24 mouse cellular contexts compared by ENCODE assay signal in the genomic region with DNA sequence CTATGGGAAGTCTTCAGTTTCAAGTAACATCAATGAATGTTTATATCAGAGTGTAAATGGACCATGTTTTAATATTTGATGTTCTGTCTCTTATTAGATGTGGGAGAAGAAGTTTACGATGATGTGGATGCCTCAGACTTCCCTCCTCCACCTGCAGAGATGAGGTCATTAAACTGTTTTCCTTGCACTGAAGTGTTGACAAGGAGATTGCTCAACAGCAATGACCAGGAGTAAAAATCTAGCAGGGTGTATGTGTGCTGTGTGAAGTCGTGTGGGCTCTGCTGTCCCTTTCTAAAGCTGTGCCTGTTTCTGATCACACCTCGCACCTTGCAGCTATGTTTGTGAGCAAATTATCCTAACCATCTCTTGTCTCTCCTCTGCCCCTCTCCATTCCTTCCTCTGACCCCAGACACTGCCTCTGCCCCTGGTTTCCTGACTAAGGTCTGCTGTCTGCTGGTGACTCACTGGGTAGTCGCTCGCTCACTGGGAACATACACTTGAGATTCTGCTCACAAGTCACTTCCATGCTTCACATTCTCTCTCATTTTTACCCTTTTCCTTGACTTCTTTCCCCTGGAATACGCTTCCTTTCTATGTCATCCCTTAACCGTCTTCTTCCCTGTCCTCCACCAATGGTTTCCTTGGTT. TPM values are rescaled to one million over a fixed set of nuclear protein-coding genes. Genes with fewer than 3 reads are reported as not detected.
DNase-seq lines count a peak whose midpoint lies in the region; ATAC-seq and TF ChIP-seq lines count a peak whose summit lies in the region.
"Had no signal": no experiment of that assay in that cellular context is flagged by ENCODE, and none has a peak within 500 bp of the region (broad histone marks: within the 10 kb centered on the region; RNA-seq: fewer than 3 reads in every experiment).

No protein-coding gene starts in this region.

- no peaks in the 10 kb centered on the region for H3K9me3 ChIP-seq in heart, embryonic 13.5 days
- H3K9me3 ChIP-seq in hindbrain, postnatal 0 days (ENCODE audit: low read length): no peaks in the 10 kb centered on the region
- H3K9me3 ChIP-seq: embryonic facial prominence, embryonic 13.5 days; forebrain, embryonic 10.5 days; G1E; heart, embryonic 10.5 days; heart, embryonic 15.5 days; hindbrain, embryonic 10.5 days had no signal

- no peak for ATAC-seq in heart, embryonic 13.5 days (ENCODE audit: extremely low read depth, insufficient number of reproducible peaks, low FRiP score, low TSS enrichment)
- ATAC-seq in hindbrain, postnatal 0 days: no peak
- ATAC-seq: CD4-positive, CD25-positive, alpha-beta regulatory T cell, adult 4 months; forebrain, embryonic 14.5 days; intestine, embryonic 16.5 days had no signal

- H3K4me2 ChIP-seq in heart, embryonic 13.5 days: no peak overlapping the region
- H3K4me2 ChIP-seq in hindbrain, postnatal 0 days (ENCODE audit: low read depth, low read length): no peak overlapping the region
- H3K4me2 ChIP-seq: embryonic facial prominence, embryonic 13.5 days; heart, embryonic 15.5 days; hindbrain, embryonic 14.5 days had no signal

- H3K27me3 ChIP-seq in heart, embryonic 13.5 days (replicated peaks): no peaks in the 10 kb centered on the region
- no peaks in the 10 kb centered on the region for H3K27me3 ChIP-seq in hindbrain, postnatal 0 days (ENCODE audit: insufficient read depth, low read length)
- H3K27me3 ChIP-seq: embryonic facial prominence, embryonic 13.5 days; heart, embryonic 15.5 days had no signal

- no peak for TF ChIP-seq CTCF in hindbrain, postnatal 0 days (IDR thresholded peaks at IDR 0.05; ENCODE audit: low read depth)

- no peak overlapping the region for H3K9ac ChIP-seq in heart, embryonic 13.5 days
- H3K9ac ChIP-seq in hindbrain, postnatal 0 days (replicated peaks; ENCODE audit: low read length): no peak overlapping the region
- H3K9ac ChIP-seq: embryonic facial prominence, embryonic 13.5 days; heart, embryonic 15.5 days; hindbrain, embryonic 14.5 days had no signal

- intact Hi-C loops in heart, postnatal 14 days (cut with DNase I): no loop called here

- 0 out of 2 replicates have a peak overlapping the region, but pooled peaks have one; percentile 24 for H3K27ac ChIP-seq in heart, embryonic 13.5 days (replicated peaks)
- no peak overlapping the region for H3K27ac ChIP-seq in hindbrain, postnatal 0 days
- H3K27ac ChIP-seq: embryonic facial prominence, embryonic 13.5 days; forebrain, embryonic 10.5 days; heart, embryonic 10.5 days; heart, embryonic 15.5 days; hindbrain, embryonic 10.5 days; hindbrain, embryonic 14.5 days had no signal

- no peak overlapping the region for H3K4me3 ChIP-seq in heart, embryonic 13.5 days
- H3K4me3 ChIP-seq in hindbrain, postnatal 0 days (ENCODE audit: low read length): no peak overlapping the region
- H3K4me3 ChIP-seq: embryonic facial prominence, embryonic 13.5 days; forebrain, embryonic 10.5 days; heart, embryonic 10.5 days; heart, embryonic 15.5 days; hindbrain, embryonic 10.5 days had no signal

- no peaks in the 10 kb centered on the region for H3K36me3 ChIP-seq in heart, embryonic 13.5 days
- no peaks in the 10 kb centered on the region for H3K36me3 ChIP-seq in hindbrain, postnatal 0 days (ENCODE audit: insufficient read depth, low read length)
- H3K36me3 ChIP-seq: embryonic facial prominence, embryonic 13.5 days; forebrain, embryonic 10.5 days; heart, embryonic 10.5 days; heart, embryonic 15.5 days; hindbrain, embryonic 10.5 days had no signal

- DNase-seq in heart, postnatal 14 days: no peak
- DNase-seq in 3134 (ENCODE audit: extremely low read depth, insufficient read length, low spot score) (peak; percentile 52), NIH3T3 (ENCODE audit: low read depth) (peak; percentile 37)
- peak; percentile 44 for DNase-seq in lung, postnatal 25 days (ENCODE audit: low spot score)
- DNase-seq in layer of hippocampus, adult 9-11 months: no peak
- DNase-seq in hindbrain, postnatal 0 days (ENCODE audit: low spot score): no peak
- DNase-seq in ovary, adult 18-20 months (ENCODE audit: low spot score): no peak
- DNase-seq: adrenal gland, adult 8-10 months; adrenal gland, postnatal 36 days; cerebellum, adult 11 months; cerebellum, adult 9-10 months; cerebellum, postnatal 25 days; heart, adult 18-20 months had no signal

- WGBS in heart, embryonic 13.5 days: 43% methylated on average over 7 of the region's 7 CpGs
- WGBS in hindbrain, postnatal 0 days: 88% methylated on average over 7 of the region's 7 CpGs

- 0 out of 2 replicates have a peak, but pooled peaks cover 13% of the 10 kb centered on the region for H3K4me1 ChIP-seq in heart, embryonic 13.5 days
- no peaks in the 10 kb centered on the region for H3K4me1 ChIP-seq in hindbrain, postnatal 0 days (ENCODE audit: insufficient read depth, low read length)
- H3K4me1 ChIP-seq: embryonic facial prominence, embryonic 13.5 days; forebrain, embryonic 10.5 days; heart, embryonic 15.5 days; hindbrain, embryonic 10.5 days had no signal

RNA-seq across cellular contexts. Expression of gene Rictor, which starts 59.3 kb away (rescaled TPM):
- 25.3 and 27.1 TPM in 2 replicates for polyA plus RNA-seq in heart, embryonic 13.5 days (2015; fragmentation: Nextera tagmentation; extraction: Ambion mirVana)
- total RNA-seq in heart, postnatal 14 days (2021): 10 to 100 TPM; 15.7 to 16.5 TPM
- total RNA-seq in hindbrain, postnatal 0 days (2014; rRNA removed): 27.7 and 30.9 TPM in 2 replicates
- 34.6 and 36.7 TPM in 2 replicates for polyA plus RNA-seq in hindbrain, postnatal 0 days (2015; fragmentation: Nextera tagmentation; extraction: Ambion mirVana)

Comparison
In these comparisons a context has a peak if more than half of its experiments do, and no peak if none do; other contexts are left out.
1. DNase-seq: peak in 3134 (single experiment), NIH3T3 (single experiment) and lung, postnatal 25 days (single experiment); none in heart, postnatal 14 days (0 of 2), layer of hippocampus, adult 9-11 months (single experiment), hindbrain, postnatal 0 days (single experiment) and ovary, adult 18-20 months (single experiment).